Mouse (Mus musculus): ENCODE measurements around the gene Syt14. TPM values are rescaled to one million over a fixed set of nuclear protein-coding genes. Genes with fewer than 3 reads are reported as not detected.

Gene Syt14
- total and polyA plus RNA-seq, 3 experiments = 1.8 to 2.4 TPM; not detected in 1

GRCm38 (mm10) chr1:193053065-193053464 lies 17.5 kb upstream of the Syt14 start:
- DNase-seq (ENCODE audit: low read depth, low spot score) = no peak
- no peak for TF ChIP-seq CTCF (IDR thresholded peaks at IDR 0.05 in 2 of 3, conservative IDR thresholded peaks at IDR 0.05 in 1 of 3; ENCODE audit: control insufficient read depth in 1 of 3, insufficient read depth in 1 of 3, low read depth in 2 of 3, low read length in 3 of 3, poor library complexity in 1 of 3, severe bottlenecking in 1 of 3)
- no peak for TF ChIP-seq SMC3 (IDR thresholded peaks at IDR 0.05; ENCODE audit: low read depth, low read length)
- no peak for TF ChIP-seq MAFK (IDR thresholded peaks at IDR 0.05; ENCODE audit: borderline replicate concordance, low read depth, low read length)
- TF ChIP-seq ZC3H11A (IDR thresholded peaks at IDR 0.05; ENCODE audit: low read depth, low read length) = no peak
- H3K27me3 ChIP-seq (ENCODE audit: control insufficient read depth in 1 of 2, insufficient read depth in 2 of 2, low read length in 2 of 2) = 0 out of 4 replicates have a peak, but pooled peaks cover 0 to 1% of the 10 kb centered on the region in 2 experiments
- H3K9me3 ChIP-seq (replicated peaks; ENCODE audit: insufficient read depth, low read length) = no peaks in the 10 kb centered on the region
- no peaks in the 10 kb centered on the region for H3K4me1 ChIP-seq (ENCODE audit: control insufficient read depth in 1 of 2, insufficient read depth in 2 of 2, low read length in 2 of 2)
- H3K36me3 ChIP-seq (ENCODE audit: control insufficient read depth in 1 of 2, insufficient read depth in 2 of 2, low read length in 2 of 2) = no peaks in the 10 kb centered on the region
- no peak overlapping the region for H3K27ac ChIP-seq (ENCODE audit: control insufficient read depth, low read depth, low read length)
- H3K4me3 ChIP-seq (ENCODE audit: control insufficient read depth in 1 of 2, insufficient read depth in 1 of 2, low read depth in 2 of 2, low read length in 2 of 2) = no peak overlapping the region
- no peaks in the 10 kb centered on the region for H3K79me2 ChIP-seq (ENCODE audit: control insufficient read depth, insufficient read depth, low read length, poor library complexity)
- H3K9ac ChIP-seq (ENCODE audit: control insufficient read depth, low read depth, low read length, poor library complexity, severe bottlenecking) = no peak overlapping the region

GRCm38 (mm10) chr1:193047616-193048015 lies 12.0 kb upstream of the Syt14 start:
- H3K9ac ChIP-seq (ENCODE audit: control insufficient read depth, low read depth, low read length, poor library complexity, severe bottlenecking) = no peak overlapping the region
- no peak overlapping the region for H3K27ac ChIP-seq (ENCODE audit: control insufficient read depth, low read depth, low read length)
- H3K79me2 ChIP-seq (ENCODE audit: control insufficient read depth, insufficient read depth, low read length, poor library complexity) = no peaks in the 10 kb centered on the region
- no peaks in the 10 kb centered on the region for H3K9me3 ChIP-seq (replicated peaks; ENCODE audit: insufficient read depth, low read length)
- H3K27me3 ChIP-seq (ENCODE audit: control insufficient read depth in 1 of 2, insufficient read depth in 2 of 2, low read length in 2 of 2) = peaks cover 0 to 1% of the 10 kb centered on the region in 2 experiments; a peak in 1 of 4 replicates
- H3K4me3 ChIP-seq (ENCODE audit: control insufficient read depth in 1 of 2, insufficient read depth in 1 of 2, low read depth in 2 of 2, low read length in 2 of 2) = no peak overlapping the region
- no peak for TF ChIP-seq BHLHE40 (IDR thresholded peaks at IDR 0.05; ENCODE audit: borderline replicate concordance, low read depth, low read length)
- no peak for TF ChIP-seq JUND (IDR thresholded peaks at IDR 0.05; ENCODE audit: low read depth, low read length)
- TF ChIP-seq NRF1 (IDR thresholded peaks at IDR 0.05; ENCODE audit: insufficient read depth, low read depth, low read length, poor library complexity, severe bottlenecking) = no peak
- TF ChIP-seq ETS1 (IDR thresholded peaks at IDR 0.05; ENCODE audit: low read depth, low read length) = no peak
- no peak for TF ChIP-seq SMC3 (IDR thresholded peaks at IDR 0.05; ENCODE audit: low read depth, low read length)
- no peak for TF ChIP-seq MAZ (IDR thresholded peaks at IDR 0.05; ENCODE audit: low read depth, low read length)
- no peak for TF ChIP-seq ZC3H11A (IDR thresholded peaks at IDR 0.05; ENCODE audit: low read depth, low read length)
- TF ChIP-seq RCOR1 (IDR thresholded peaks at IDR 0.05; ENCODE audit: low read depth, low read length) = no peak
- no peak for TF ChIP-seq POLR2A (IDR thresholded peaks at IDR 0.05; ENCODE audit: control insufficient read depth in 1 of 2, insufficient read depth in 1 of 2, low read depth in 1 of 2, low read length in 2 of 2, poor library complexity in 1 of 2)
- no peak for TF ChIP-seq UBTF (IDR thresholded peaks at IDR 0.05; ENCODE audit: borderline replicate concordance, insufficient read depth, low read depth, low read length)
- TF ChIP-seq EP300 (IDR thresholded peaks at IDR 0.05; ENCODE audit: low read depth in 1 of 2, low read length in 2 of 2) = no peak
- TF ChIP-seq HCFC1 (IDR thresholded peaks at IDR 0.05; ENCODE audit: low read depth, low read length) = no peak
- H3K36me3 ChIP-seq (ENCODE audit: control insufficient read depth in 1 of 2, insufficient read depth in 2 of 2, low read length in 2 of 2) = no peaks in the 10 kb centered on the region
- H3K4me1 ChIP-seq (ENCODE audit: control insufficient read depth in 1 of 2, insufficient read depth in 2 of 2, low read length in 2 of 2) = no peaks in the 10 kb centered on the region
- no peak for DNase-seq (ENCODE audit: low read depth, low spot score)
